Mouse (Mus musculus) heart, embryonic 13.5 days (tissue): ENCODE results near the gene Aagab. TPM values are rescaled to one million over a fixed set of nuclear protein-coding genes. Genes with fewer than 3 reads are reported as not detected.

Experiments
- ATAC-seq: fragments of 200-750 bp; cut with Nextera tagmentation; 2 replicates; pipeline ENCODE4 v1.8.0; 2017; ENCODE audit warnings: moderate TSS enrichment; ENCODE audit not compliant: insufficient number of reproducible peaks, low FRiP score, low TSS enrichment; ENCODE audit errors: extremely low read depth
- H3K27ac ChIP-seq: fragments of 300-500 bp; sonication (generic); replicated peaks from 2 replicates; pipeline ENCODE4 v1.5.1; 2015; ENCODE audit warnings: moderate library complexity, mild to moderate bottlenecking, inconsistent platforms
- H3K27me3 ChIP-seq: fragments of 300-500 bp; sonication (generic); replicated peaks from 2 replicates; pipeline ENCODE4 v1.6.1; 2015; ENCODE audit warnings: mild to moderate bottlenecking, inconsistent platforms
- H3K36me3 ChIP-seq: fragments of 300-500 bp; sonication (generic); 2 replicates; pipeline ENCODE4 v1.6.1; 2015; ENCODE audit warnings: mild to moderate bottlenecking, inconsistent platforms
- H3K4me1 ChIP-seq: fragments of 300-500 bp; sonication (generic); 2 replicates; pipeline ENCODE4 v1.6.1; 2015; ENCODE audit warnings: inconsistent platforms
- H3K4me2 ChIP-seq: fragments of 300-500 bp; sonication (generic); 2 replicates; pipeline ENCODE4 v1.6.1; 2015; ENCODE audit warnings: inconsistent platforms, mild to moderate bottlenecking, moderate library complexity
- H3K4me3 ChIP-seq: fragments of 300-500 bp; sonication (generic); 2 replicates; pipeline ENCODE4 v1.5.1; 2015; ENCODE audit warnings: moderate library complexity, mild to moderate bottlenecking, inconsistent platforms
- H3K9ac ChIP-seq: fragments of 300-500 bp; sonication (generic); 2 replicates; pipeline ENCODE4 v1.6.1; 2015; ENCODE audit warnings: inconsistent platforms, mild to moderate bottlenecking, moderate library complexity
- H3K9me3 ChIP-seq: fragments of 300-500 bp; sonication (generic); 2 replicates; pipeline ENCODE4 v1.6.1; 2016; ENCODE audit warnings: inconsistent platforms
- WGBS: fragments of 180-500 bp; shearing (Covaris S2); methylation state at CpG from one replicate; pipeline ENCODE4 v1.1.7; 2015; ENCODE audit warnings: mixed read lengths; 5-methylcytosine and 5-hydroxymethylcytosine counted together
- polyA plus RNA-seq: library from polyadenylated mRNA; unstranded; fragments of >200 nt; fragmentation: Nextera tagmentation; extraction: Ambion mirVana; gene quantifications from 2 replicates; pipeline ENCODE4 v1.2.1, GENCODE M21; 2015

Gene Aagab
- polyA plus RNA-seq, 1 experiment from 2014 or later: 21.8 TPM

GRCm38 (mm10) chr9:63649841-63650545 lies 47.5 kb downstream of the Aagab start:
- Histone ChIP-seq H3K9ac (no peak overlapping the region), H3K27me3 (no peaks in the 10 kb centered on the region), H3K4me3 (no peak overlapping the region), H3K27ac (no peak overlapping the region), H3K9me3 (no peaks in the 10 kb centered on the region), H3K36me3 (peaks cover 94% of the 10 kb centered on the region), H3K4me1 (peaks cover 53% of the 10 kb centered on the region), H3K4me2 (no peak overlapping the region)
- WGBS: 83% methylated on average over 8 of the region's 8 CpGs
- ATAC-seq: no peak

- no peak for ATAC-seq
- no peaks in the 10 kb centered on the region for H3K27me3 ChIP-seq
- H3K36me3 ChIP-seq: peaks cover 95% of the 10 kb centered on the region
- peaks cover 62% of the 10 kb centered on the region for H3K4me1 ChIP-seq
- H3K27ac ChIP-seq: peak overlapping the region; percentile 9; the same call in 1 of the 2 replicates
- no peak overlapping the region for H3K4me3 ChIP-seq
- 0 out of 2 replicates have a peak overlapping the region, but pooled peaks have one; percentile 14 for H3K9ac ChIP-seq
- H3K4me2 ChIP-seq: no peak overlapping the region
- WGBS: 70% methylated on average over 14 of the region's 14 CpGs
- H3K9me3 ChIP-seq: no peaks in the 10 kb centered on the region
Measured at GRCm38 (mm10) chr9:63650905-63651304, 48.4 kb downstream of the Aagab start.

GRCm38 (mm10) chr9:63651594-63651993 lies 49.1 kb downstream of the Aagab start:
- no peak for ATAC-seq
- 73% methylated on average over 11 of the region's 11 CpGs for WGBS
- Histone ChIP-seq H3K4me1 (peaks cover 69% of the 10 kb centered on the region), H3K27ac (peak overlapping the region; percentile 9; the same call in 1 of the 2 replicates), H3K9ac (no peak overlapping the region), H3K4me2 (no peak overlapping the region), H3K4me3 (no peak overlapping the region), H3K27me3 (no peaks in the 10 kb centered on the region), H3K9me3 (no peaks in the 10 kb centered on the region), H3K36me3 (peaks cover 88% of the 10 kb centered on the region)

- Histone ChIP-seq H3K4me3 (no peak overlapping the region), H3K36me3 (peaks cover 74% of the 10 kb centered on the region), H3K27ac (no peak overlapping the region), H3K9me3 (no peaks in the 10 kb centered on the region), H3K9ac (0 out of 2 replicates have a peak overlapping the region, but pooled peaks have one; percentile 21), H3K4me1 (peaks cover 82% of the 10 kb centered on the region), H3K4me2 (no peak overlapping the region), H3K27me3 (no peaks in the 10 kb centered on the region)
- no peak for ATAC-seq
- 63% methylated on average over 7 of the region's 7 CpGs for WGBS
Measured at GRCm38 (mm10) chr9:63653666-63654065, 51.2 kb downstream of the Aagab start.

GRCm38 (mm10) chr9:63654575-63654974 lies 52.1 kb downstream of the Aagab start:
- H3K9me3 ChIP-seq: no peaks in the 10 kb centered on the region
- WGBS: 47% methylated on average over 8 of the region's 8 CpGs

GRCm38 (mm10) chr9:63655092-63655491 lies 52.6 kb downstream of the Aagab start:
- peak overlapping the region; percentile 19; the same call in 1 of the 2 replicates for H3K9ac ChIP-seq
- no peaks in the 10 kb centered on the region for H3K27me3 ChIP-seq
- H3K9me3 ChIP-seq: no peaks in the 10 kb centered on the region
- peaks cover 71% of the 10 kb centered on the region for H3K36me3 ChIP-seq
- H3K4me1 ChIP-seq: peaks cover 90% of the 10 kb centered on the region
- peak overlapping the region; percentile 58 for H3K27ac ChIP-seq
- ATAC-seq: no peak
- H3K4me3 ChIP-seq: no peak overlapping the region
- 31% methylated on average over 1 of the region's 1 CpGs for WGBS
- H3K4me2 ChIP-seq: no peak overlapping the region

More at GRCm38 (mm10) chr9:63654575-63654974, 52.1 kb downstream of the Aagab start:
- ATAC-seq: no peak
- H3K4me1 ChIP-seq: peaks cover 90% of the 10 kb centered on the region
- no peaks in the 10 kb centered on the region for H3K27me3 ChIP-seq
- H3K4me3 ChIP-seq: no peak overlapping the region
- H3K27ac ChIP-seq: peak overlapping the region; percentile 58
- peaks cover 73% of the 10 kb centered on the region for H3K36me3 ChIP-seq
- H3K4me2 ChIP-seq: no peak overlapping the region
- H3K9ac ChIP-seq: 0 out of 2 replicates have a peak overlapping the region, but pooled peaks have one; percentile 7

- 19% methylated on average over 4 of the region's 4 CpGs for WGBS
- peaks cover 71% of the 10 kb centered on the region for H3K36me3 ChIP-seq
- H3K4me2 ChIP-seq: no peak overlapping the region
- H3K9ac ChIP-seq: no peak overlapping the region
- peak overlapping the region; percentile 61 for H3K27ac ChIP-seq
- no peaks in the 10 kb centered on the region for H3K27me3 ChIP-seq
- H3K4me1 ChIP-seq: peaks cover 75% of the 10 kb centered on the region
- ATAC-seq: no peak
- H3K4me3 ChIP-seq: no peak overlapping the region
- H3K9me3 ChIP-seq: no peaks in the 10 kb centered on the region
Measured at GRCm38 (mm10) chr9:63657167-63657566, 54.7 kb downstream of the Aagab start.

GRCm38 (mm10) chr9:63658436-63658835 lies 56.0 kb downstream of the Aagab start:
- Histone ChIP-seq H3K27me3 (no peaks in the 10 kb centered on the region), H3K4me1 (peaks cover 75% of the 10 kb centered on the region), H3K36me3 (peaks cover 70% of the 10 kb centered on the region), H3K4me2 (no peak overlapping the region), H3K9ac (no peak overlapping the region), H3K27ac (peak overlapping the region; percentile 61), H3K9me3 (no peaks in the 10 kb centered on the region), H3K4me3 (no peak overlapping the region)
- ATAC-seq: no peak
- 86% methylated on average over 9 of the region's 9 CpGs for WGBS

GRCm38 (mm10) chr9:63658970-63659371 lies 56.5 kb downstream of the Aagab start:
- H3K4me2 ChIP-seq: no peak overlapping the region
- H3K9me3 ChIP-seq: no peaks in the 10 kb centered on the region
- peaks cover 67% of the 10 kb centered on the region for H3K36me3 ChIP-seq
- peaks cover 75% of the 10 kb centered on the region for H3K4me1 ChIP-seq
- no peak overlapping the region for H3K4me3 ChIP-seq
- no peak overlapping the region for H3K9ac ChIP-seq
- 72% methylated on average over 5 of the region's 5 CpGs for WGBS
- no peaks in the 10 kb centered on the region for H3K27me3 ChIP-seq
- peak overlapping the region; percentile 21; the same call in 1 of the 2 replicates for H3K27ac ChIP-seq
- no peak for ATAC-seq

GRCm38 (mm10) chr9:63660061-63660460 lies 57.6 kb downstream of the Aagab start:
- H3K9ac ChIP-seq: no peak overlapping the region
- peaks cover 64% of the 10 kb centered on the region for H3K36me3 ChIP-seq
- H3K4me3 ChIP-seq: no peak overlapping the region
- no peaks in the 10 kb centered on the region for H3K27me3 ChIP-seq
- H3K27ac ChIP-seq: no peak overlapping the region
- H3K4me1 ChIP-seq: peaks cover 75% of the 10 kb centered on the region
- H3K9me3 ChIP-seq: no peaks in the 10 kb centered on the region
- H3K4me2 ChIP-seq: no peak overlapping the region
- 86% methylated on average over 4 of the region's 4 CpGs for WGBS
- ATAC-seq: no peak

GRCm38 (mm10) chr9:63660691-63661090 lies 58.2 kb downstream of the Aagab start:
- peaks cover 75% of the 10 kb centered on the region for H3K4me1 ChIP-seq
- WGBS: 87% methylated on average over 3 of the region's 3 CpGs
- H3K4me3 ChIP-seq: no peak overlapping the region
- no peak overlapping the region for H3K27ac ChIP-seq
- no peak for ATAC-seq
- peaks cover 63% of the 10 kb centered on the region for H3K36me3 ChIP-seq
- no peaks in the 10 kb centered on the region for H3K27me3 ChIP-seq
- H3K4me2 ChIP-seq: no peak overlapping the region
- H3K9ac ChIP-seq: no peak overlapping the region
- H3K9me3 ChIP-seq: no peaks in the 10 kb centered on the region

- Histone ChIP-seq H3K4me1 (peaks cover 75% of the 10 kb centered on the region), H3K4me3 (no peak overlapping the region), H3K4me2 (no peak overlapping the region), H3K36me3 (peaks cover 74% of the 10 kb centered on the region), H3K27me3 (no peaks in the 10 kb centered on the region), H3K9ac (no peak overlapping the region; the same call in 1 of the 2 replicates), H3K9me3 (no peaks in the 10 kb centered on the region), H3K27ac (no peak overlapping the region)
- 38% methylated on average over 7 of the region's 7 CpGs for WGBS
- no peak for ATAC-seq
Measured at GRCm38 (mm10) chr9:63662759-63663158, 60.3 kb downstream of the Aagab start.
